ENCODE assay signal across 9 mouse cellular contexts in genomic region chr7:130576981-130577380, GRCm38 (mm10). TPM values are rescaled to one million over a fixed set of nuclear protein-coding genes. Genes with fewer than 3 reads are reported as not detected.
A peak's percentile ranks its signal among the peaks of the same experiment; 100 is the strongest.
DNase-seq lines count a peak whose midpoint lies in the region; ATAC-seq and TF ChIP-seq lines count a peak whose summit lies in the region.
"Had no signal": no experiment of that assay in that cellular context is flagged by ENCODE, and none has a peak within 500 bp of the region (broad histone marks: within the 10 kb centered on the region; RNA-seq: fewer than 3 reads in every experiment).

No protein-coding gene starts in this region.

- DNase-seq in gastrocnemius, adult 2 months, result peak; percentile 66
- DNase-seq in gastrocnemius, postnatal 25 days, result no peak
- peak; percentile 58 for DNase-seq in Muller cell, postnatal 12 days (ENCODE audit: inconsistent ontology term)
- no peak for DNase-seq in spleen, adult 18-20 months
- no peak for DNase-seq in thymus, adult 2 months

- TF ChIP-seq POLR2A in thymus, adult 2 months (IDR thresholded peaks at IDR 0.05; ENCODE audit: control insufficient read depth, extremely low read depth, insufficient read depth, low read length, poor library complexity), result no peak

- H3K9ac ChIP-seq in heart, embryonic 14.5 days (ENCODE audit: low read length), result peak overlapping the region; percentile 59
- no peak overlapping the region; the same call in 1 of the 2 replicates for H3K9ac ChIP-seq in limb, embryonic 12.5 days (replicated peaks)
- H3K9ac ChIP-seq in neural tube, embryonic 13.5 days, result 0 out of 2 replicates have a peak overlapping the region, but pooled peaks have one; percentile 1

- H3K36me3 ChIP-seq in heart, embryonic 14.5 days (ENCODE audit: control insufficient read depth, insufficient read depth, low read length), result no peaks in the 10 kb centered on the region
- no peaks in the 10 kb centered on the region for H3K36me3 ChIP-seq in limb, embryonic 12.5 days
- H3K36me3 ChIP-seq in neural tube, embryonic 13.5 days, result no peaks in the 10 kb centered on the region
- no peaks in the 10 kb centered on the region for H3K36me3 ChIP-seq in thymus, adult 2 months (ENCODE audit: control insufficient read depth, insufficient read depth, low read length)

- no peak for ATAC-seq in heart, embryonic 14.5 days (ENCODE audit: insufficient number of reproducible peaks, insufficient read depth, low FRiP score, low read depth)
- no peak for ATAC-seq in limb, embryonic 12.5 days (ENCODE audit: insufficient number of reproducible peaks, insufficient read depth, low FRiP score, low TSS enrichment, low read depth)
- no peak for ATAC-seq in neural tube, embryonic 13.5 days (ENCODE audit: low read depth)

- no peaks in the 10 kb centered on the region for H3K9me3 ChIP-seq in heart, embryonic 14.5 days (ENCODE audit: control insufficient read depth, low read length)
- no peaks in the 10 kb centered on the region for H3K9me3 ChIP-seq in limb, embryonic 12.5 days
- H3K9me3 ChIP-seq in neural tube, embryonic 13.5 days, result no peaks in the 10 kb centered on the region

- TF ChIP-seq CTCF in gastrocnemius, adult 2 months (IDR thresholded peaks at IDR 0.05), result no peak
- no peak for TF ChIP-seq CTCF in thymus, adult 2 months (IDR thresholded peaks at IDR 0.05; ENCODE audit: borderline replicate concordance, control insufficient read depth, extremely low read depth, insufficient read depth, low read length, poor library complexity)

- H3K4me2 ChIP-seq in heart, embryonic 14.5 days (ENCODE audit: low read length), result peak overlapping the region; percentile 70
- peak overlapping the region; percentile 45 for H3K4me2 ChIP-seq in limb, embryonic 12.5 days
- H3K4me2 ChIP-seq in neural tube, embryonic 13.5 days, result peak overlapping the region; percentile 36

- 8% methylated on average over 10 of the region's 10 CpGs for WGBS in heart, embryonic 14.5 days
- WGBS in limb, embryonic 12.5 days, result 26% methylated on average over 10 of the region's 10 CpGs
- 41% methylated on average over 10 of the region's 10 CpGs for WGBS in neural tube, embryonic 13.5 days
- 23% methylated on average over 10 of the region's 10 CpGs for WGBS in thymus, adult 2 months

- peak overlapping the region; percentile 75 for H3K27ac ChIP-seq in gastrocnemius, adult 2 months
- no peak overlapping the region for H3K27ac ChIP-seq in heart, embryonic 14.5 days (replicated peaks in 1 of 2; ENCODE audit: control insufficient read depth in 1 of 2, insufficient read depth in 1 of 2, low read depth in 2 of 2, low read length in 2 of 2)
- H3K27ac ChIP-seq in limb, embryonic 12.5 days, result peak overlapping the region; percentile 31
- no peak overlapping the region for H3K27ac ChIP-seq in neural tube, embryonic 13.5 days (replicated peaks)
- H3K27ac ChIP-seq in thymus, adult 2 months (ENCODE audit: control insufficient read depth, insufficient read depth, low read length), result no peak overlapping the region

- intact Hi-C loops in gastrocnemius, adult 2 months (cut with DNase I), result no loop called here

- peak overlapping the region; percentile 39 for H3K4me3 ChIP-seq in gastrocnemius, adult 2 months
- H3K4me3 ChIP-seq in heart, embryonic 14.5 days (ENCODE audit: control insufficient read depth in 1 of 2, insufficient read depth in 1 of 2, low read depth in 1 of 2, low read length in 2 of 2), result peak overlapping the region; percentile 33 to 42
- peak overlapping the region; percentile 16 for H3K4me3 ChIP-seq in limb, embryonic 12.5 days (replicated peaks)
- no peak overlapping the region for H3K4me3 ChIP-seq in neural tube, embryonic 13.5 days
- no peak overlapping the region for H3K4me3 ChIP-seq in thymus, adult 2 months (ENCODE audit: control insufficient read depth, insufficient read depth, low read length)
- H3K4me3 ChIP-seq: erythroblast, embryonic 14.5 days had no signal

- H3K27me3 ChIP-seq in heart, embryonic 14.5 days (ENCODE audit: control insufficient read depth, insufficient read depth, low read length), result no peaks in the 10 kb centered on the region
- no peaks in the 10 kb centered on the region for H3K27me3 ChIP-seq in limb, embryonic 12.5 days
- no peaks in the 10 kb centered on the region for H3K27me3 ChIP-seq in neural tube, embryonic 13.5 days
- no peaks in the 10 kb centered on the region for H3K27me3 ChIP-seq in thymus, adult 2 months (ENCODE audit: control insufficient read depth, insufficient read depth, low read length)

- peaks cover 8 to 12% of the 10 kb centered on the region in 2 experiments; a peak in 3 of 4 replicates for H3K4me1 ChIP-seq in heart, embryonic 14.5 days (ENCODE audit: control insufficient read depth in 2 of 2, insufficient read depth in 2 of 2, low read length in 2 of 2)
- peaks cover 25% of the 10 kb centered on the region for H3K4me1 ChIP-seq in limb, embryonic 12.5 days (replicated peaks)
- H3K4me1 ChIP-seq in neural tube, embryonic 13.5 days (replicated peaks), result peaks cover 13% of the 10 kb centered on the region
- H3K4me1 ChIP-seq in thymus, adult 2 months (replicated peaks; ENCODE audit: control insufficient read depth, insufficient read depth, low read length), result 0 out of 2 replicates have a peak, but pooled peaks cover 3% of the 10 kb centered on the region

RNA-seq across cellular contexts. Expression of gene Tacc2, which starts 0.3 kb away (rescaled TPM):
- total RNA-seq in gastrocnemius, adult 2 months (2021), result 100 to 1,000 TPM; 515 to 576 TPM
- total RNA-seq in gastrocnemius, postnatal 25 days (2021), result 100 to 1,000 TPM; 422 to 535 TPM
- polyA plus RNA-seq in heart, embryonic 14.5 days (2014; fragmentation: Nextera tagmentation; extraction: Ambion mirVana), result 55.9 and 56.4 TPM in 2 replicates
- 34.8 and 41.3 TPM in 2 replicates for polyA plus RNA-seq in limb, embryonic 12.5 days (2016; fragmentation: Nextera tagmentation; extraction: Ambion mirVana)
- 76.7 and 77.9 TPM in 2 replicates for polyA plus RNA-seq in neural tube, embryonic 13.5 days (2015; fragmentation: Nextera tagmentation; extraction: Ambion mirVana)
- polyA plus RNA-seq in thymus, adult 2 months (2012; rRNA removed), result 31.9 and 41.1 TPM in 2 replicates

RNA-seq across cellular contexts. Expression of gene Nsmce4a, which starts 4.1 kb away (rescaled TPM):
- 10 to 100 TPM; 28.6 to 33.8 TPM for total RNA-seq in gastrocnemius, adult 2 months (2021)
- total RNA-seq in gastrocnemius, postnatal 25 days (2021), result 10 to 100 TPM; 25.8 to 26.5 TPM
- polyA plus RNA-seq in heart, embryonic 14.5 days (2014; fragmentation: Nextera tagmentation; extraction: Ambion mirVana), result 156 and 160 TPM in 2 replicates
- polyA plus RNA-seq in limb, embryonic 12.5 days (2016; fragmentation: Nextera tagmentation; extraction: Ambion mirVana), result 200 and 213 TPM in 2 replicates
- 104 and 107 TPM in 2 replicates for polyA plus RNA-seq in neural tube, embryonic 13.5 days (2015; fragmentation: Nextera tagmentation; extraction: Ambion mirVana)
- 72.1 and 110 TPM in 2 replicates for polyA plus RNA-seq in thymus, adult 2 months (2012; rRNA removed)

RNA-seq across cellular contexts. Expression of gene Ate1, which starts 56.8 kb away (rescaled TPM):
- total RNA-seq in gastrocnemius, adult 2 months (2021), result 10 to 100 TPM; 36.0 to 36.6 TPM
- 10 to 100 TPM; 25.4 to 25.6 TPM for total RNA-seq in gastrocnemius, postnatal 25 days (2021)
- 64.2 and 67.3 TPM in 2 replicates for polyA plus RNA-seq in heart, embryonic 14.5 days (2014; fragmentation: Nextera tagmentation; extraction: Ambion mirVana)
- 44.4 and 50.6 TPM in 2 replicates for polyA plus RNA-seq in limb, embryonic 12.5 days (2016; fragmentation: Nextera tagmentation; extraction: Ambion mirVana)
- polyA plus RNA-seq in neural tube, embryonic 13.5 days (2015; fragmentation: Nextera tagmentation; extraction: Ambion mirVana), result 90.9 and 99.1 TPM in 2 replicates
- polyA plus RNA-seq in thymus, adult 2 months (2012; rRNA removed), result 6.5 and 9.0 TPM in 2 replicates

Comparison
In these comparisons a context has a peak if more than half of its experiments do, and no peak if none do; other contexts are left out.
1. DNase-seq: peak in gastrocnemius, adult 2 months (single experiment) and Muller cell, postnatal 12 days (single experiment); none in gastrocnemius, postnatal 25 days (single experiment), spleen, adult 18-20 months (0 of 2) and thymus, adult 2 months (single experiment).
2. H3K27ac ChIP-seq: peak in gastrocnemius, adult 2 months (single experiment) and limb, embryonic 12.5 days (single experiment); none in heart, embryonic 14.5 days (0 of 2), neural tube, embryonic 13.5 days (single experiment) and thymus, adult 2 months (single experiment).
3. H3K4me3 ChIP-seq: peak in gastrocnemius, adult 2 months (single experiment), heart, embryonic 14.5 days (2 of 2) and limb, embryonic 12.5 days (single experiment); none in neural tube, embryonic 13.5 days (single experiment) and thymus, adult 2 months (single experiment).
4. Peak in every context shown above with its lines, with median percentiles within 50 percentile points of each other: H3K4me2 ChIP-seq.